12 mouse cellular contexts compared by ENCODE assay signal in the genomic region with DNA sequence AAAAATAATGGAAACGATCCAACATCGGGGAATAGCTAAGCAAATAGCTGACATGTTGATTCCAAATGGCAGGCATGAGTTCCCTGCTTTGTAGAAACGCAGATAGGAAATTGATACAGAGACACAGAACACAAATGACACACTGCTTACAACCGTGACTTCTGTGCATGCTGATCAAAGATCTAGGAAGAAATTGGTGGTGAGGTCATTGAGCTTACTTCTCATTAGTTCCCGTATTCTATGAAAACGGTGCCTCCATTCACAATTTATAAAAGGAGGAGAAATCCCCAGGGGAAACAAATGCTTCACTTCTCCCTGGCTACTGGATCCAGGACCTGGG. TPM values are rescaled to one million over a fixed set of nuclear protein-coding genes. Genes with fewer than 3 reads are reported as not detected.
DNase-seq lines count a peak whose midpoint lies in the region; ATAC-seq and TF ChIP-seq lines count a peak whose summit lies in the region.
"Had no signal": no experiment of that assay in that cellular context is flagged by ENCODE, and none has a peak within 500 bp of the region (broad histone marks: within the 10 kb centered on the region; RNA-seq: fewer than 3 reads in every experiment).

No protein-coding gene starts in this region.

- no peaks in the 10 kb centered on the region for H3K9me3 ChIP-seq in embryonic facial prominence, embryonic 13.5 days
- H3K9me3 ChIP-seq in hindbrain, embryonic 10.5 days = no peaks in the 10 kb centered on the region
- H3K9me3 ChIP-seq in midbrain, embryonic 16.5 days (replicated peaks; ENCODE audit: control insufficient read depth, low read length, poor library complexity, severe bottlenecking) = no peaks in the 10 kb centered on the region

- TF ChIP-seq CTCF in layer of hippocampus, adult 2 months (conservative IDR thresholded peaks at IDR 0.05) = no peak

- H3K27me3 ChIP-seq in embryonic facial prominence, embryonic 13.5 days = peaks cover 53% of the 10 kb centered on the region
- H3K27me3 ChIP-seq in hindbrain, embryonic 10.5 days (ENCODE audit: insufficient read depth, poor library complexity, severe bottlenecking) = peaks cover 71% of the 10 kb centered on the region
- H3K27me3 ChIP-seq in midbrain, embryonic 16.5 days (ENCODE audit: control insufficient read depth, insufficient read depth, low read depth, low read length) = no peaks in the 10 kb centered on the region

- peak overlapping the region; percentile 50 for H3K4me2 ChIP-seq in embryonic facial prominence, embryonic 13.5 days
- peak overlapping the region; percentile 26 for H3K4me2 ChIP-seq in midbrain, embryonic 16.5 days (ENCODE audit: low read length)

- no peak for ATAC-seq in embryonic facial prominence, embryonic 13.5 days (ENCODE audit: insufficient number of reproducible peaks, insufficient read depth, low FRiP score, low TSS enrichment, low read depth)
- no peak for ATAC-seq in midbrain, embryonic 16.5 days

- peak overlapping the region; percentile 88 for H3K27ac ChIP-seq in layer of hippocampus, adult 2 months
- no peak overlapping the region for H3K27ac ChIP-seq in embryonic facial prominence, embryonic 13.5 days
- peak overlapping the region; percentile 84 for H3K27ac ChIP-seq in hindbrain, embryonic 10.5 days
- H3K27ac ChIP-seq in midbrain, embryonic 16.5 days (ENCODE audit: low read length) = peak overlapping the region; percentile 93
- H3K27ac ChIP-seq: liver, embryonic 14.5 days had no signal

- H3K4me3 ChIP-seq in layer of hippocampus, adult 2 months = peak overlapping the region; percentile 47
- H3K4me3 ChIP-seq in embryonic facial prominence, embryonic 13.5 days = peak overlapping the region; percentile 19; the same call in 1 of the 2 replicates
- peak overlapping the region; percentile 40 for H3K4me3 ChIP-seq in hindbrain, embryonic 10.5 days
- no peak overlapping the region for H3K4me3 ChIP-seq in midbrain, embryonic 16.5 days (ENCODE audit: low read depth, low read length)
- H3K4me3 ChIP-seq: myocyte had no signal

- no peaks in the 10 kb centered on the region for H3K36me3 ChIP-seq in embryonic facial prominence, embryonic 13.5 days
- no peaks in the 10 kb centered on the region for H3K36me3 ChIP-seq in hindbrain, embryonic 10.5 days
- no peaks in the 10 kb centered on the region for H3K36me3 ChIP-seq in midbrain, embryonic 16.5 days (ENCODE audit: control insufficient read depth, insufficient read depth, low read length)

- 19% methylated on average over 6 of the region's 6 CpGs for WGBS in embryonic facial prominence, embryonic 13.5 days
- WGBS in hindbrain, embryonic 10.5 days = 33% methylated on average over 6 of the region's 6 CpGs
- WGBS in midbrain, embryonic 16.5 days = 12% methylated on average over 6 of the region's 6 CpGs

- DNase-seq in layer of hippocampus, adult 2 months (ENCODE audit: low spot score in 2 of 2) = no peak
- DNase-seq in layer of hippocampus, postnatal 10 days (ENCODE audit: low spot score in 2 of 2) = no peak
- no peak for DNase-seq in hindbrain, embryonic 10.5 days (ENCODE audit: low spot score)
- DNase-seq in cerebellum, postnatal 4 days (ENCODE audit: low spot score in 2 of 2) = no peak
- DNase-seq in adrenal gland, postnatal 14 days = no peak
- DNase-seq: adrenal gland, postnatal 10 days; thymus, postnatal 25 days had no signal

- peak overlapping the region; percentile 49; the same call in 1 of the 2 replicates for H3K9ac ChIP-seq in embryonic facial prominence, embryonic 13.5 days
- no peak overlapping the region for H3K9ac ChIP-seq in midbrain, embryonic 16.5 days (ENCODE audit: low read depth, low read length)
- H3K9ac ChIP-seq: liver, embryonic 14.5 days had no signal

- peaks cover 41% of the 10 kb centered on the region for H3K4me1 ChIP-seq in embryonic facial prominence, embryonic 13.5 days
- peaks cover 79% of the 10 kb centered on the region for H3K4me1 ChIP-seq in hindbrain, embryonic 10.5 days (replicated peaks)
- H3K4me1 ChIP-seq in midbrain, embryonic 16.5 days (ENCODE audit: control insufficient read depth, insufficient read depth, low read length) = peaks cover 70% of the 10 kb centered on the region

RNA-seq across cellular contexts. Expression of a gene that starts 2.6 kb away (rescaled TPM):
- total RNA-seq in layer of hippocampus, adult 2 months (2021) = 1 to 10 TPM in 1 of 2 experiments, under 1 TPM in 1; 0.84 to 1.2 TPM
- total RNA-seq in layer of hippocampus, postnatal 10 days (2021) = 1 to 10 TPM; 1.5 to 1.9 TPM
- polyA plus RNA-seq in embryonic facial prominence, embryonic 13.5 days (2015; fragmentation: Nextera tagmentation; extraction: Ambion mirVana) = 1.1 and 1.3 TPM in 2 replicates
- polyA plus RNA-seq in hindbrain, embryonic 10.5 days (2016; fragmentation: Nextera tagmentation; extraction: Ambion mirVana) = 7.3 and 13.1 TPM in 2 replicates
- polyA plus RNA-seq in midbrain, embryonic 16.5 days (2015; fragmentation: Nextera tagmentation; extraction: Ambion mirVana) = 6.0 and 7.5 TPM in 2 replicates
- total RNA-seq in adrenal gland, postnatal 14 days (2021) = 3.7 and 21.3 TPM in 2 replicates
- total RNA-seq: MEL had no signal
- polyA plus RNA-seq: myocyte had no signal

RNA-seq across cellular contexts. Expression of a gene that starts 34.1 kb away (rescaled TPM):
- total RNA-seq in layer of hippocampus, adult 2 months (2021) = 100 to 1,000 TPM; 154 to 159 TPM
- total RNA-seq in layer of hippocampus, postnatal 10 days (2021) = 100 to 1,000 TPM; 215 to 221 TPM
- polyA plus RNA-seq in embryonic facial prominence, embryonic 13.5 days (2015; fragmentation: Nextera tagmentation; extraction: Ambion mirVana) = 1.5 and 2.6 TPM in 2 replicates
- polyA plus RNA-seq in hindbrain, embryonic 10.5 days (2016; fragmentation: Nextera tagmentation; extraction: Ambion mirVana) = 8.8 and 19.3 TPM in 2 replicates
- polyA plus RNA-seq in midbrain, embryonic 16.5 days (2015; fragmentation: Nextera tagmentation; extraction: Ambion mirVana) = 140 and 146 TPM in 2 replicates
- total RNA-seq in adrenal gland, postnatal 14 days (2021) = 3.5 and 3.8 TPM in 2 replicates
- polyA plus RNA-seq: myocyte had no signal

Comparison
In these comparisons a context has a peak if more than half of its experiments do, and no peak if none do; other contexts are left out.
1. RNA of a gene that starts 34.1 kb away (total RNA-seq): 215 to 221 TPM in layer of hippocampus, postnatal 10 days and 154 to 159 TPM in layer of hippocampus, adult 2 months; 3.5 to 3.8 TPM in adrenal gland, postnatal 14 days; every median in the first group is over 10 times any median in the second.